Mouse (Mus musculus) bone marrow, adult 2 months (tissue): ENCODE measurements around the gene Sec24b. TPM values are rescaled to one million over a fixed set of nuclear protein-coding genes. Genes with fewer than 3 reads are reported as not detected.

Experiments used
- H3K27ac ChIP-seq: fragments of 200-500 bp; 2 replicates; pipeline ENCODE4 v1.5.1; 2012; ENCODE audit warnings: low read depth, mild to moderate bottlenecking, control low read depth, inconsistent platforms, low read length; ENCODE audit not compliant: control insufficient read depth, poor library complexity, insufficient read depth
- H3K4me1 ChIP-seq: fragments of 200-500 bp; 2 replicates; pipeline ENCODE4 v1.6.1; 2011; ENCODE audit warnings: low read length; ENCODE audit not compliant: control insufficient read depth, insufficient read depth
- H3K4me3 ChIP-seq: fragments of 200-500 bp; replicated peaks from 2 replicates; pipeline ENCODE3; 2011; ENCODE audit warnings: mild to moderate bottlenecking, low read depth, low read length, control low read depth; ENCODE audit not compliant: control insufficient read depth
- CTCF ChIP-seq: fragments of 200-500 bp; IDR thresholded peaks from 2 replicates; pipeline ENCODE4 v1.5.1; 2011; ENCODE audit warnings: low read length, control low read depth; ENCODE audit not compliant: control insufficient read depth, insufficient read depth
- POLR2A ChIP-seq: fragments of 200-500 bp; IDR thresholded peaks from 2 replicates; pipeline ENCODE4 v1.6.1; 2011; ENCODE audit warnings: low read depth, mild to moderate bottlenecking, control low read depth, low read length, borderline replicate concordance; ENCODE audit not compliant: control insufficient read depth
- WGBS: fragments of 180-500 bp; shearing (Covaris S2); methylation state at CpG from one replicate; pipeline ENCODE4 v1.1.7; 2018; 5-methylcytosine and 5-hydroxymethylcytosine counted together
- polyA plus RNA-seq: library from polyadenylated mRNA; stranded (reverse); fragments of >200 nt; gene quantifications from 2 replicates; pipeline ENCODE4 v1.2.4, GENCODE M21; 2011; ENCODE audit warnings: low replicate concordance; ENCODE audit not compliant: missing spikeins, insufficient read depth, insufficient read length

Sec24b gene
- polyA plus RNA-seq, 1 experiment = 46.9 TPM

GRCm38 (mm10) chr3:129936561-129936960 is 124.8 kb downstream of the Sec24b start:
- H3K4me3 ChIP-seq = no peak overlapping the region
- TF ChIP-seq CTCF = no peak
- TF ChIP-seq POLR2A = no peak

More at GRCm38 (mm10) chr3:129936561-129936960, 124.8 kb downstream of the Sec24b start:
- no peaks in the 10 kb centered on the region; the same call in 1 of the 2 replicates for H3K4me1 ChIP-seq
- no peak overlapping the region for H3K27ac ChIP-seq
- WGBS = 39% methylated on average over 9 of the region's 9 CpGs

Other genes with a start within 250 kb of the Sec24b start
- gene Rrh, start 239.0 kb downstream of the Sec24b start, polyA plus RNA-seq = not detected in 2 replicates
- gene Gar1, start 230.2 kb downstream of the Sec24b start, polyA plus RNA-seq = 84.0 and 115 TPM in 2 replicates
- 2.2 TPM in 1 of 2 replicates, not detected in the other for gene Cfi, start 225.7 kb downstream of the Sec24b start, polyA plus RNA-seq
- gene Pla2g12a, start 182.9 kb downstream of the Sec24b start, polyA plus RNA-seq = 39.5 and 41.6 TPM in 2 replicates
- 10.7 and 16.2 TPM in 2 replicates for gene Casp6, start 160.1 kb downstream of the Sec24b start, polyA plus RNA-seq
- gene Mcub, start 91.3 kb downstream of the Sec24b start, polyA plus RNA-seq = 2.3 TPM in 1 of 2 replicates, not detected in the other
- not detected in 2 replicates for gene Col25a1, start 69.9 kb upstream of the Sec24b start, polyA plus RNA-seq